Mouse (Mus musculus) thymus, adult 2 months (tissue): ENCODE measurements around the gene Pnma1. TPM values are rescaled to one million over a fixed set of nuclear protein-coding genes. Genes with fewer than 3 reads are reported as not detected.

Experiments
- DNase-seq: peaks from one replicate; pipeline ENCODE4 v3.0.0; 2021
- H3K27ac ChIP-seq: fragments of 200-500 bp; 2 replicates; pipeline ENCODE4 v1.5.1; 2012; ENCODE audit warnings: low read length, control low read depth; ENCODE audit not compliant: control insufficient read depth, insufficient read depth
- H3K27me3 ChIP-seq: fragments of 200-500 bp; 2 replicates; pipeline ENCODE4 v1.6.1; 2012; ENCODE audit warnings: mild to moderate bottlenecking, low read length, moderate library complexity, mixed read lengths; ENCODE audit not compliant: control insufficient read depth, insufficient read depth
- H3K36me3 ChIP-seq: fragments of 200-500 bp; 2 replicates; pipeline ENCODE4 v1.6.1; 2012; ENCODE audit warnings: mild to moderate bottlenecking, low read length, moderate library complexity; ENCODE audit not compliant: control insufficient read depth, insufficient read depth
- H3K4me1 ChIP-seq: fragments of 200-500 bp; replicated peaks from 2 replicates; pipeline ENCODE4 v1.6.1; 2012; ENCODE audit warnings: low read length; ENCODE audit not compliant: control insufficient read depth, insufficient read depth
- H3K4me3 ChIP-seq: fragments of 200-500 bp; 2 replicates; pipeline ENCODE4 v1.5.1; 2012; ENCODE audit warnings: mild to moderate bottlenecking, low read length, control low read depth, moderate library complexity; ENCODE audit not compliant: control insufficient read depth, insufficient read depth
- CTCF ChIP-seq: fragments of 200-500 bp; IDR thresholded peaks from 2 replicates; pipeline ENCODE4 v1.5.1; 2012; ENCODE audit warnings: mild to moderate bottlenecking, control low read depth, low read length, moderate library complexity, borderline replicate concordance; ENCODE audit not compliant: control insufficient read depth, poor library complexity, insufficient read depth; ENCODE audit errors: extremely low read depth
- POLR2A ChIP-seq: fragments of 200-500 bp; IDR thresholded peaks from 2 replicates; pipeline ENCODE4 v1.6.1; 2012; ENCODE audit warnings: mild to moderate bottlenecking, low read length, control low read depth, moderate library complexity; ENCODE audit not compliant: control insufficient read depth, poor library complexity, insufficient read depth; ENCODE audit errors: extremely low read depth
- WGBS: fragments of 180-500 bp; shearing (Covaris S2); methylation state at CpG from one replicate; pipeline ENCODE4 v1.1.7; 2018; 5-methylcytosine and 5-hydroxymethylcytosine counted together
- polyA plus RNA-seq: library from polyadenylated mRNA; depleted of rRNA; stranded (reverse); fragments of >200 nt; gene quantifications from 2 replicates; pipeline ENCODE4 v1.2.3, GENCODE M21; 2012

The Pnma1 gene
- polyA plus RNA-seq, 1 experiment = 0.28 TPM

- Histone ChIP-seq H3K4me3 (no peak overlapping the region), H3K4me1 (peaks cover 28% of the 10 kb centered on the region), H3K27ac (no peak overlapping the region), H3K36me3 (no peaks in the 10 kb centered on the region), H3K27me3 (no peaks in the 10 kb centered on the region)
- TF ChIP-seq CTCF (no peak), POLR2A (no peak)
- no peak for DNase-seq
- 96% methylated on average over 3 of the region's 3 CpGs for WGBS
Observed at GRCm38 (mm10) chr12:84186536-84186935, 38.2 kb upstream of the Pnma1 start.

- no peak for DNase-seq
- no peak for TF ChIP-seq POLR2A
- no peak for TF ChIP-seq CTCF
- H3K27ac ChIP-seq = no peak overlapping the region
- no peaks in the 10 kb centered on the region for H3K27me3 ChIP-seq
- no peak overlapping the region for H3K4me3 ChIP-seq
- H3K36me3 ChIP-seq = no peaks in the 10 kb centered on the region
- H3K4me1 ChIP-seq = peaks cover 34% of the 10 kb centered on the region
- WGBS = 88% methylated on average over 6 of the region's 6 CpGs
Observed at GRCm38 (mm10) chr12:84185547-84185946, 37.3 kb upstream of the Pnma1 start.

- Histone ChIP-seq H3K4me3 (no peak overlapping the region), H3K27me3 (no peaks in the 10 kb centered on the region), H3K4me1 (peaks cover 37% of the 10 kb centered on the region), H3K27ac (no peak overlapping the region), H3K36me3 (no peaks in the 10 kb centered on the region)
- DNase-seq = no peak
- no peak for TF ChIP-seq CTCF
- TF ChIP-seq POLR2A = no peak
- 96% methylated on average over 5 of the region's 5 CpGs for WGBS
Observed at GRCm38 (mm10) chr12:84184979-84185378, 36.7 kb upstream of the Pnma1 start.

- no peak overlapping the region for H3K4me3 ChIP-seq
- H3K27ac ChIP-seq = no peak overlapping the region
- no peaks in the 10 kb centered on the region for H3K36me3 ChIP-seq
- TF ChIP-seq POLR2A = no peak
- no peak for TF ChIP-seq CTCF
- peaks cover 40% of the 10 kb centered on the region for H3K4me1 ChIP-seq
- H3K27me3 ChIP-seq = no peaks in the 10 kb centered on the region
- no peak for DNase-seq
- 93% methylated on average over 6 of the region's 6 CpGs for WGBS
Observed at GRCm38 (mm10) chr12:84181999-84182398, 33.7 kb upstream of the Pnma1 start.

- Histone ChIP-seq H3K4me1 (peaks cover 50% of the 10 kb centered on the region), H3K27ac (no peak overlapping the region), H3K36me3 (no peaks in the 10 kb centered on the region), H3K4me3 (no peak overlapping the region), H3K27me3 (no peaks in the 10 kb centered on the region)
- 48% methylated on average over 8 of the region's 8 CpGs for WGBS
- DNase-seq = no peak
- TF ChIP-seq CTCF (no peak), POLR2A (no peak)
Observed at GRCm38 (mm10) chr12:84180701-84181435, 32.6 kb upstream of the Pnma1 start.

- Histone ChIP-seq H3K27me3 (no peaks in the 10 kb centered on the region), H3K4me3 (no peak overlapping the region), H3K36me3 (no peaks in the 10 kb centered on the region), H3K4me1 (peaks cover 55% of the 10 kb centered on the region), H3K27ac (no peak overlapping the region)
- no peak for TF ChIP-seq CTCF
- no peak for TF ChIP-seq POLR2A
- no peak for DNase-seq
- 89% methylated on average over 3 of the region's 3 CpGs for WGBS
Observed at GRCm38 (mm10) chr12:84180090-84180489, 31.8 kb upstream of the Pnma1 start.

- no peaks in the 10 kb centered on the region for H3K27me3 ChIP-seq
- no peak for DNase-seq
- WGBS = 91% methylated on average over 10 of the region's 10 CpGs
- no peaks in the 10 kb centered on the region; the same call in 1 of the 2 replicates for H3K36me3 ChIP-seq
- H3K27ac ChIP-seq = no peak overlapping the region
- H3K4me3 ChIP-seq = no peak overlapping the region
- TF ChIP-seq POLR2A (no peak), CTCF (no peak)
- peaks cover 64% of the 10 kb centered on the region for H3K4me1 ChIP-seq
Observed at GRCm38 (mm10) chr12:84178652-84179445, 30.6 kb upstream of the Pnma1 start.
